Mouse (Mus musculus) c-Kit-positive CD71-positive TER-119-negative erythroid progenitor cells, embryonic 14.5 days (primary cell): ENCODE measurements around the gene Ascl4.

Experiments
- DNase-seq: peaks from one replicate; pipeline ENCODE4 v3.0.0-alpha.2; 2013; ENCODE audit warnings: low read depth

Ascl4 gene

DNA sequence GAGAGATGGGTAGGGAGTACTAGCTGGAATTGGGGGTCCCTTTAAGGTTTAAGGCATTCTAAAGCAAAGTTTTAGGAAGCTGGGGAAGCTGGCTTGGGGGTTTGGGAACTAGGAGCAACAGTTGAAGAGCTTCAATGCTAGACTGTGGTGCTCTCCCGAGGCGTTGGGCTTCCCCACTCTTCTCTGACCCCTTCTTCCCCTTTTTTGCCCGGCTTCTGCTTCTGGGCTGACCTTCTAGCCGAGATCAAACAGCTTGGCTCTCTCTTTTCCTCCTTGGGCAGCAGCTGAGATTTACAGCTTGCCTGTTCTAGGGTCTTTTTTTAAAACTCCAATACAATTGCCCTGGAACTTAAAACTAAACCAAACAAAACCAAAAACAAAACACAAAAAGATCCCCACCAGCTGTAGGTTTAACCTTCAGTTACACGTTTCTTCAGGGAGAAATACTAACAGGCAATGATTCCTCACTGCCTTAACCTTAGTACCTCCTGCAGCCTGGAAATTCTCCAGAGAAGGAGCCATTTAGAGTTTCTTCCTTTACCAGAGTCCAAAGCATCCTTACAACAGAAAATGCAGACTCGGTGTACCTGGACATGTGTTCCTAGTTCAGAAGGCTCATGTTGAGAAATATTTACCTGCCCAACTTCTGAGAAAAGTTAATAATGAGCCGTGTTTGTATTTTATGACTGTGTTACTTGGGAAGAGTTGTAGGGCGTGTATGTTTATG, 42.6 kb downstream of the Ascl4 start:
- no peak for DNase-seq

DNA sequence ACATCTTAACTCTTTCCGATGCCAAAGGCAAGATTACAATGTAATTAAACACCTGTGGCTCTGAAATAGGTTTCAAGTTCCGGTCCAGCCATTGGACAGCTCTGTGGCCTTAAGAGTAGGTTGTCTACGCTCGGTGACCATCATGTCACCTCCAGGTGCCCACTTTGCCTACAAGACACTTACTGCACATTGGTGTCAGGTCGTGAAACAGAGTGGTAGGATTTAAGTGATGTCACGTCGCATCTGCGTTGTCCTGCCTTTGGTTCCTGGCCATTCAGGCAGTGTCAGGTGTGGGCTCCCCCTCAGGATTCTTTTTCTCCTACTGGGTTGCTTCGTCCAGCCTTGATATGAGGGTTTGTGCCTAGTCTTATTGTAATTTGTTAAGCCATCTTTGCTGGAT, 44.3 kb downstream of the Ascl4 start:
- DNase-seq, result no peak

DNA sequence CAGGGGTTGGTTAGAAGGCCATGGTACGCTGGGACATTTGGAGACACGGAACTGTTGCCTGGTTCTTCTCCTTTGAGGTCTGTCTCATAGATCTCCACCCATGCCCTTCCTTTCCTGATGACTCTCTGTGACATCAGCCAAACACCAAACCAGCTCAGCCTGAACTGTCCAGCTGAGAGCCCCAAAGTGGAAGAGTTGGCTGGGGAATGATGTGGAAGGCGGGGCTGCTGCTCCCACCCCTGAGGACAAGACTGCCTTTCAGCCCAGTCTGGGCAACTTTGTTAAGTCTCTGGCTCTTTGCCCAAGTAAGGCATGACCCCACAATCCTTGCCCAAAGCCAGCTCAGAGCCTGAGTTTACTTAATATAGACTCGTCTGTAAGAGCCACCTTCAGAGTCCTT, 45.4 kb downstream of the Ascl4 start:
- DNase-seq, result no peak

DNA sequence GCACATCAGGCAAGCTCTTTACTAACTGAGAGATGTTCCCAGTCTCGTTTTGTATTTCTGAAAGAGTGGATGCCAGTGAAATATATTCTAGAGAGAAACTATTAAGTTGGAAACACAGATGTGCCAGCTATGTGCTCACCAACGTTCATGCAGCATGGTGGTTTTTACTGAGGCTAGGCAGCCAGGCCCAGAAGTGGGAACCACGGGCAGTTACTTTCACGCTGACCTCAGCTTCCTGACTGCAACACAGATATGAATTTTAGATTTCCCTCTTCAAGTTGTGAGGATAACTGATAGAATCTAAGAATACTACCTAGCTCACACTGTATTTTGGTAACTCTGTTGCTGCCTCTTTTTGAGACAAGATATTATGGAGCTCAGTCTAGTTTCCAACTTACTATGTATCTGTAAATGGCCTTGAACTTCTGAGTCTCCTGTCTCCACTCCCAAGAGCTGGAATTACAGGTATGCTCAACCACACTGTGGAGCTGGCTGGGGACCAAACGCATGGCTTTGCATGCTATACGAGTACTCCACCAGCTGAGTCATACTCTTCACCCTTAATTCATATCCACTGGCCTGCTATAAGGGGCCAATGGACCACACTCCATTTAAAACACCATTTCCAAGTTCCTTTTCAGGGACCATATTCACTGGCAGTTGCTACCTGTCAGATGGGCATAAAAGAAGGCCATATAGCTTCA, 62.1 kb downstream of the Ascl4 start:
- no peak for DNase-seq

DNA sequence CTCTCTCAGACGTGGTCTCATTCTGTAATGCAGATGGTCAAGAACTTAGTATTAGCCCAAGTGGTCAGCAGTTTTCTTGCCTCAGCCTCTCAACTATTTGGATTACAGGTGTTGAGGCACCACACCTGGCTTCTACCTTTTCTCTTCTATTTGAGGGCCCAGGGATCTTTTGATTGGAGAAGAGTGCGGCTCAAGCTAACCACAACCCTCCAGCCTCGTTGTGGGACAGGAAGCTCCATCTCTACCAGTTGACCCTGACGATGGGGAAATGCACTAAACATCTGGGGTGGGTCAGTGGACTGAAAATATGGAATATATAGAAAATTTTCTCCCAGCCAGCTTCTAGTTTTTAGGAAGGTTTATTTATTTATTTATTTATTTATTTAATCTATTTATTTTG, 64.9 kb downstream of the Ascl4 start:
- no peak for DNase-seq

GRCm38 (mm10) chr10:85993836-85994235, 66.4 kb downstream of the Ascl4 start:
- DNase-seq, result no peak

DNA sequence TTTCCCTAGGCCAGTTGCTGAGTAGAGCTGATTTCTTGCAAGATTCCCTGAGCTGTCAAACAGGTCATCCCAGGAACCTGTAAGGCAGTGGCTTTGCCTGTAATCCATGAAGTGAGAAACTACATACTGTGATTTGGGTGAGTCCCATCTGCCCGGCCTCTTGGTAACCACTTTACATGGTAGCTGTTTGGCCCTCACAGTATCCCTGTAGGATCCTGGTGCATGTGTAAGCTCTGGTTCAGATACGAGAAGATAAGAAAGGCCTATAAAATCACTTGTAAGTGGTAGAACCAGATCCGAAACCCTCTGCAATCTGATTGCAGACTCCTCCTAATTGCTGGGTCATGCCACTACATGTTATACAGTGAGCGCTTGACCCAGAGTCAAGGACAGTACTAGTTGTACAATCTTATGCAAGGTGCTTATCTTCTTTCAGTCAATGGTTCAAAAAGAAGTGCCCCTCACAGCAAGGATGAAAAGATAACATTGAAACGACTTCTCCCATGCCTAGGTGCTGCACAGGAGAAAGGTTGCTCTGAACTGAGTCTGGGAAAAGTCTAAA, 67.1 kb downstream of the Ascl4 start:
- DNase-seq, result no peak
